Mouse (Mus musculus) brain, embryonic 14.5 days (tissue): Measurements from ENCODE around the gene A830031A19Rik.

Source experiments
- CTCF ChIP-seq: fragments of 200-500 bp; IDR thresholded peaks from 2 replicates; pipeline ENCODE4 v1.5.1; 2012; ENCODE audit warnings: inconsistent platforms, mild to moderate bottlenecking, moderate library complexity, borderline replicate concordance; ENCODE audit not compliant: insufficient read depth, insufficient read length; ENCODE audit errors: extremely low read depth
- POLR2A ChIP-seq: fragments of 200-500 bp; IDR thresholded peaks from 2 replicates; pipeline ENCODE4 v1.6.1; 2012; ENCODE audit warnings: mild to moderate bottlenecking, inconsistent platforms, borderline replicate concordance; ENCODE audit not compliant: poor library complexity, insufficient read depth, insufficient read length, severe bottlenecking; ENCODE audit errors: extremely low read depth

DNA sequence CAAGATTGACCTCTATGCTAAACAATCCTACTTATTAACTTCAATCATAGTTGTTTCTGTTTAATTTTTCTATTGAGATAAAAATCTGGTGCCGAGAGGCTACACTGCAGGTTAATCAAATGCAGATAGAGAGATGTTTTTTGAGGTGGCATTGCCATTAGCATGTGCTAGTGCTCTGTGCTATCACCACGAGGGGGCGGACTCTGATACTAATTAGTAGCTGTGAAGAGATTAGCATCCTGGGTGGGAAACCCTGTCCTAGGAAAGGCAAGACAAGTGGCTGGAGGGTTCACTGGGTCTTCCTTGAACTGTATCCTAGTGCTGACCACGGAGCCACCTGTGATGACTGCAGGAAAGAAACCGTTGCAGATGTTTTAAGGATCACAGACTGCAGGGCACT lies 66.6 kb downstream of the A830031A19Rik start:
- TF ChIP-seq POLR2A (no peak), CTCF (peak; percentile 53; the same call in 1 of the 2 replicates)
